Mouse (Mus musculus) ES-Bruce4 (cell line): ENCODE data around the gene Dpt.

Experiments used
- CTCF ChIP-seq: IDR thresholded peaks from one replicate; pipeline ENCODE4 v1.8.1; 2011; ENCODE audit warnings: low read depth, low read length
- POLR2A ChIP-seq: IDR thresholded peaks from one replicate; pipeline ENCODE4 v1.8.1; 2011; ENCODE audit warnings: low read length; ENCODE audit not compliant: insufficient read depth

GRCm38 (mm10) chr1:164804277-164804676, 7.8 kb downstream of the Dpt start:
- TF ChIP-seq POLR2A (no peak), CTCF (no peak)
